Comparison of ENCODE assay signal across 26 mouse cellular contexts in genomic region chr13:98551471-98552020, GRCm38 (mm10). TPM values are rescaled to one million over a fixed set of nuclear protein-coding genes. Genes with fewer than 3 reads are reported as not detected.
A peak's percentile ranks its signal among the peaks of the same experiment; 100 is the strongest.
DNase-seq lines count a peak whose midpoint lies in the region; ATAC-seq and TF ChIP-seq lines count a peak whose summit lies in the region.
"Had no signal": no experiment of that assay in that cellular context is flagged by ENCODE, and none has a peak within 500 bp of the region (broad histone marks: within the 10 kb centered on the region; RNA-seq: fewer than 3 reads in every experiment).

No protein-coding gene starts in this region.

- DNase-seq in 3T3-L1 (ENCODE audit: low read depth, low spot score) (peak; percentile 27), MN1 (ENCODE audit: low spot score) (peak; percentile 75)
- DNase-seq in embryonic facial prominence, embryonic 10.5 days (ENCODE audit: low spot score) = no peak
- no peak for DNase-seq in urinary bladder, postnatal 14 days (ENCODE audit: low spot score)
- DNase-seq in cerebellum, adult 11-12 months = no peak
- DNase-seq: adrenal gland, adult 8-10 months; adrenal gland, postnatal 25 days; cerebellum, adult 18-20 months; cerebellum, adult 9-10 months; cerebellum, postnatal 14 days; gastrocnemius, postnatal 10 days; heart, adult 18-20 months; heart, postnatal 36 days; kidney, adult 11 months; kidney, adult 8-10 months had no signal

- ATAC-seq in liver, embryonic 12.5 days = no peak
- ATAC-seq: activated CD4-positive, CD25-positive, alpha-beta regulatory T cell, adult 4 months; forebrain, embryonic 15.5 days; hindbrain, embryonic 16.5 days; intestine, embryonic 15.5 days had no signal

- 0 out of 2 replicates have a peak overlapping the region, but pooled peaks have one; percentile 31 for H3K27ac ChIP-seq in embryonic facial prominence, embryonic 10.5 days (replicated peaks)
- H3K27ac ChIP-seq in embryonic fibroblast, embryonic 13.5 days (ENCODE audit: insufficient read depth, low read length) = peak overlapping the region; percentile 67
- H3K27ac ChIP-seq in liver, embryonic 12.5 days = no peak overlapping the region
- H3K27ac ChIP-seq: embryonic facial prominence, embryonic 13.5 days; forebrain, embryonic 12.5 days; forebrain, embryonic 15.5 days; hindbrain, embryonic 10.5 days; hindbrain, embryonic 13.5 days; intestine, embryonic 15.5 days had no signal

- no peak for TF ChIP-seq POLR2A in embryonic fibroblast, embryonic 13.5 days (IDR thresholded peaks at IDR 0.05; ENCODE audit: low read depth, low read length)

- H3K9ac ChIP-seq in liver, embryonic 12.5 days = no peak overlapping the region
- H3K9ac ChIP-seq: embryonic facial prominence, embryonic 13.5 days; forebrain, embryonic 12.5 days; forebrain, embryonic 15.5 days; hindbrain, embryonic 13.5 days; intestine, embryonic 15.5 days had no signal

- H3K4me2 ChIP-seq in liver, embryonic 12.5 days = no peak overlapping the region
- H3K4me2 ChIP-seq: embryonic facial prominence, embryonic 13.5 days; forebrain, embryonic 12.5 days; forebrain, embryonic 15.5 days; heart, embryonic 11.5 days; hindbrain, embryonic 13.5 days; intestine, embryonic 15.5 days had no signal

- no peaks in the 10 kb centered on the region for H3K36me3 ChIP-seq in embryonic facial prominence, embryonic 10.5 days (replicated peaks)
- H3K36me3 ChIP-seq in liver, embryonic 12.5 days = no peaks in the 10 kb centered on the region
- H3K36me3 ChIP-seq: embryonic facial prominence, embryonic 13.5 days; forebrain, embryonic 12.5 days; forebrain, embryonic 15.5 days; hindbrain, embryonic 10.5 days; hindbrain, embryonic 13.5 days; intestine, embryonic 15.5 days had no signal

- H3K4me3 ChIP-seq in embryonic facial prominence, embryonic 10.5 days = no peak overlapping the region
- no peak overlapping the region for H3K4me3 ChIP-seq in embryonic fibroblast, embryonic 13.5 days (ENCODE audit: insufficient read depth, low read length)
- no peak overlapping the region for H3K4me3 ChIP-seq in liver, embryonic 12.5 days
- H3K4me3 ChIP-seq: embryonic facial prominence, embryonic 13.5 days; forebrain, embryonic 12.5 days; forebrain, embryonic 15.5 days; hindbrain, embryonic 10.5 days; hindbrain, embryonic 13.5 days; intestine, embryonic 15.5 days had no signal

- H3K27me3 ChIP-seq in embryonic facial prominence, embryonic 10.5 days (replicated peaks; ENCODE audit: low read depth, poor library complexity, severe bottlenecking) = peaks cover 52% of the 10 kb centered on the region
- 0 out of 2 replicates have a peak, but pooled peaks cover 3% of the 10 kb centered on the region for H3K27me3 ChIP-seq in liver, embryonic 12.5 days (replicated peaks)
- H3K27me3 ChIP-seq: forebrain, embryonic 15.5 days; intestine, embryonic 15.5 days had no signal

- no peak for TF ChIP-seq CTCF in embryonic fibroblast, embryonic 13.5 days (IDR thresholded peaks at IDR 0.05; ENCODE audit: borderline replicate concordance, insufficient read depth, low read length)

- no peaks in the 10 kb centered on the region for H3K9me3 ChIP-seq in embryonic facial prominence, embryonic 10.5 days
- H3K9me3 ChIP-seq in liver, embryonic 12.5 days (replicated peaks) = no peaks in the 10 kb centered on the region
- H3K9me3 ChIP-seq: embryonic facial prominence, embryonic 13.5 days; forebrain, embryonic 12.5 days; forebrain, embryonic 15.5 days; hindbrain, embryonic 10.5 days; hindbrain, embryonic 13.5 days; intestine, embryonic 15.5 days had no signal

- WGBS in embryonic facial prominence, embryonic 10.5 days = 65% methylated on average over 13 of the region's 13 CpGs
- WGBS in liver, embryonic 12.5 days (ENCODE audit: insufficient replicate concordance) = 64% methylated on average over 13 of the region's 13 CpGs

- H3K4me1 ChIP-seq in embryonic facial prominence, embryonic 10.5 days = peaks cover 24% of the 10 kb centered on the region
- H3K4me1 ChIP-seq in embryonic fibroblast, embryonic 13.5 days (ENCODE audit: control insufficient read depth, insufficient read depth, low read length) = no peaks in the 10 kb centered on the region
- H3K4me1 ChIP-seq in liver, embryonic 12.5 days = no peaks in the 10 kb centered on the region
- H3K4me1 ChIP-seq: forebrain, embryonic 12.5 days; forebrain, embryonic 15.5 days; hindbrain, embryonic 13.5 days; intestine, embryonic 15.5 days had no signal

RNA-seq across cellular contexts. Expression of gene Gm10320, which starts 59.7 kb away (rescaled TPM):
- polyA plus RNA-seq in embryonic facial prominence, embryonic 10.5 days (2016; fragmentation: Nextera tagmentation; extraction: Ambion mirVana) = 0.79 and 0.88 TPM in 2 replicates
- not detected in 2 replicates for polyA plus RNA-seq in embryonic fibroblast, embryonic 13.5 days (2011; ENCODE audit: insufficient read length, low read depth, missing spikeins)
- polyA plus RNA-seq in liver, embryonic 12.5 days (2016; fragmentation: Nextera tagmentation; extraction: Ambion mirVana) = 0.63 and 0.98 TPM in 2 replicates

Comparison
In these comparisons a context has a peak if more than half of its experiments do, and no peak if none do; other contexts are left out.
1. DNase-seq: peak in 3T3-L1 (single experiment) and MN1 (single experiment); none in embryonic facial prominence, embryonic 10.5 days (single experiment), urinary bladder, postnatal 14 days (single experiment) and cerebellum, adult 11-12 months (single experiment).